Mouse (Mus musculus): Measurements from ENCODE around the gene Srp54c. TPM values are rescaled to one million over a fixed set of nuclear protein-coding genes. Genes with fewer than 3 reads are reported as not detected.

Srp54c gene
- polyA plus RNA-seq, 1 experiment from 2014 or later = 70.8 TPM

GRCm38 (mm10) chr12:55311841-55312240, 81.9 kb downstream of the Srp54c start:
- no peak for TF ChIP-seq CTCF (IDR thresholded peaks at IDR 0.05; ENCODE audit: low read depth)
- DNase-seq (ENCODE audit: low spot score) = no peak
- ATAC-seq (replicated peaks; ENCODE audit: low FRiP score, low read depth) = no peak
- no peaks in the 10 kb centered on the region for H3K4me1 ChIP-seq (replicated peaks; ENCODE audit: insufficient read depth, low read length)
- WGBS = 88% methylated on average over 7 of the region's 7 CpGs
- H3K4me2 ChIP-seq (ENCODE audit: low read length) = no peak overlapping the region
- peaks cover 16% of the 10 kb centered on the region; the same call in 1 of the 2 replicates for H3K36me3 ChIP-seq (ENCODE audit: insufficient read depth, low read length)
- no peaks in the 10 kb centered on the region for H3K27me3 ChIP-seq (ENCODE audit: insufficient read depth, low read length)
- no peak overlapping the region for H3K4me3 ChIP-seq (replicated peaks; ENCODE audit: low read depth, low read length)
- H3K9ac ChIP-seq (ENCODE audit: low read depth, low read length) = no peak overlapping the region
- H3K9me3 ChIP-seq (replicated peaks; ENCODE audit: low read length) = no peaks in the 10 kb centered on the region
- H3K27ac ChIP-seq = no peak overlapping the region

Other genes with a start within 250 kb of the Srp54c start
- gene Gm20403, start 243.6 kb upstream of the Srp54c start, polyA plus RNA-seq (2015; fragmentation: Nextera tagmentation; extraction: Ambion mirVana) = not detected in 2 replicates
- 13.5 and 15.5 TPM in 2 replicates for gene Baz1a, start 215.8 kb upstream of the Srp54c start, polyA plus RNA-seq (2015; fragmentation: Nextera tagmentation; extraction: Ambion mirVana)
- 19.9 and 21.0 TPM in 2 replicates for gene 2700097O09Rik, start 150.1 kb upstream of the Srp54c start, polyA plus RNA-seq (2015; fragmentation: Nextera tagmentation; extraction: Ambion mirVana)
- gene Srp54a, start 149.9 kb upstream of the Srp54c start, polyA plus RNA-seq (2015; fragmentation: Nextera tagmentation; extraction: Ambion mirVana) = 137 and 157 TPM in 2 replicates
- 17.1 and 20.5 TPM in 2 replicates for gene Fam177a, start 105.7 kb upstream of the Srp54c start, polyA plus RNA-seq (2015; fragmentation: Nextera tagmentation; extraction: Ambion mirVana)
- 50.0 and 54.3 TPM in 2 replicates for gene Srp54b, start 75.1 kb upstream of the Srp54c start, polyA plus RNA-seq (2015; fragmentation: Nextera tagmentation; extraction: Ambion mirVana)
- 0.08 TPM in 1 of 2 replicates, not detected in the other for gene 1700047I17Rik2, start 30.6 kb upstream of the Srp54c start, polyA plus RNA-seq (2015; fragmentation: Nextera tagmentation; extraction: Ambion mirVana)
- 15.0 and 18.1 TPM in 2 replicates for gene 1110008L16Rik, start 69.4 kb downstream of the Srp54c start, polyA plus RNA-seq (2015; fragmentation: Nextera tagmentation; extraction: Ambion mirVana)
- 12.9 TPM in 2 replicates for gene Ppp2r3c, start 72.8 kb downstream of the Srp54c start, polyA plus RNA-seq (2015; fragmentation: Nextera tagmentation; extraction: Ambion mirVana)
- 415 and 419 TPM in 2 replicates for gene Psma6, start 154.1 kb downstream of the Srp54c start, polyA plus RNA-seq (2015; fragmentation: Nextera tagmentation; extraction: Ambion mirVana)

All from kidney, postnatal 0 days (tissue).